Mouse (Mus musculus) thymus, postnatal 4 days (tissue): Measurements from ENCODE around the gene Il6ra.
"Not testable (repeated sequence)": the region's sequence is repeated elsewhere in the genome, so short reads cannot be mapped to it uniquely, and the experiment has no call there.

Experiments
- DNase-seq: peaks from one replicate; pipeline ENCODE4 v3.0.0; 2021

Gene Il6ra

GRCm38 (mm10) chr3:89872209-89872608 is 40.8 kb downstream of the Il6ra start:
- DNase-seq, result peak; percentile 80

DNA sequence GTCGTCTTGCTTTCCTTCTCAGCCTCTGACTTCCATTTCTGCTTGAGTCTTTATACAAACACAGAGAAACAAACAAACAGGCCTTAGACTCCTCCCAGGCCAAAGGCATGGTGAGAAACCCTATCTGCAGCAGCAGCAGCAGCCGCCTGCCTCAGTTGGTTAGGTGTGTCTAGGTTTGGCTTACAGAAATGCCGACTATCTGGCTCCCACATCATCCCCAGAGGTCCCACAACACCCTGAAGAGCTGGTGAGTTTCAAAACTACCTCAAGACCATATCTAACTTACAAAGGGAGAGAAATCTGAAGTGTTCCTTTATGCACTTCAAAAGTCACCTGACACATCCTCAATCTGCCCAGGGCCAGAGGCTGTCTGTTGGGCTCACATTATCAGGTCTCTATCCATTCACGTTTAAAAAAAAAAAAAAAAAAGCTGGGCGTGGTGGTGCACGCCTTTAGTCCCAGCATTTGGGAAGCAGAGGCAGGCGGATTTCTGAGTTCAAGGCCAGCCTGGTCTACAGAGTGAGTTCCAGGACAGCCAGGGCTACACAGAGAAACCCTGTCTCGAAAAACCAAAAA is 41.6 kb downstream of the Il6ra start:
- no peak for DNase-seq

- DNase-seq, result peak; percentile 67
These were observed 42.3 kb downstream of the Il6ra start for GRCm38 (mm10) chr3:89870472-89871271.

- DNase-seq, result peak; percentile 59
These were observed 43.4 kb downstream of the Il6ra start for GRCm38 (mm10) chr3:89869556-89869955.

DNA sequence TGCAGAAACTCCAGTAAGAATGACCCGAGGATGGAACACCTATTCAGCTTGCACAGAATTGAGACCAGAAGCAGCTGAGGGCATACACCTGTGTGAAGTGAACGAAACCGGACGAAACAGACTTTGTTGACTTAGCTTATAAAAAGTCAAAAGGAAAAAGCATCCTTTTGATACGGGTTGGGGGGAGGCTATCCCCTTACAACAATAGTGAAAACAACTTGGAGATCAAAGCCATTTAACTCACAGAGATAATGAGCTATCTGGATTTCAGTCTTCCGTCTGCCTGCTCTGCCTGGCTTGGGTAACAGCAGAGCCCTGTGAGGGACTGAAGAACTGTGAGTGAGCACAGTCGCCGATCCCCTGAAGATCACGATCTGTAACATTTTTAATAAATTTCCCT is 44.0 kb downstream of the Il6ra start:
- DNase-seq, result no peak

DNA sequence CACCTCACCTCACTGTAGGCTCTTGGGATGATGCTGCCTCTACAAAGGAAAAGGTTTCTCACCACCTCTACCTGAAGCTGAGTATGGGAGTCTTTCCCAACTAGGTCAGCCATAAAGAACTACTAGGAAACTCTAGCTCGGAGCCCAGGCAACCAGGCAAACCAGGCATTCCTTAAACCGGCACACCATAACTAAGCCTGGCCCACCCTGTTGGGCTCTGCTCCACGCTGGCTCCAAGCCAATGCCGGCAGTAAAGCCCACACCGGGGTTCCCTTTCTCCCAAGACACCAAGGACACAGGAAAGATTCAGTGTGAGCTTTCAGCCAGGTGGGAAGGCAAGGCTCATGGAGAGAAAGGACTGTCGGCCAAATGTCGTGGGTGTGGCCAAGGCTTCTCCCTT is 44.6 kb downstream of the Il6ra start:
- no peak for DNase-seq

DNA sequence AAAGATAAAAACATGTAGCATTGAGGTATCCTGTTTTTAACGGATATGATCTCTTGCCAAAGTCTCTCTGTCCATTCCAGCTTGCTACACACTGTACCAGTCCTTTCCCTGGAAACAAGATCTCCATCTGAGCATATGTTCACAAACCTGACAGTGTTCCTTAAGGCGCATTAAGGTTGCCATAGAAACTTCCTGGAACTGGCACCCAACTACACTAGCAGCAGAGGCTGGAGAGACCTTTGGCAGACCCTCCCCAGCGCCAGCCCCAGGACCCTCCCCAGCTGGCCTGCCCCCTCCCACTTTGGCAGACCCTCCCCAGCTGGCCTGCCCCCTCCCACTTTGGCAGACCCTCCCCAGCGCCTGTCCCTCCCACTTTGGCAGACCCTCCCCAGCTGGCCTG is 45.3 kb downstream of the Il6ra start:
- DNase-seq, result no peak

GRCm38 (mm10) chr3:89865764-89866163 is 47.2 kb downstream of the Il6ra start:
- DNase-seq, result no peak

GRCm38 (mm10) chr3:89865020-89865419 is 48.0 kb downstream of the Il6ra start:
- no peak for DNase-seq

GRCm38 (mm10) chr3:89863716-89864509 is 49.1 kb downstream of the Il6ra start:
- peak; percentile 55 for DNase-seq

GRCm38 (mm10) chr3:89863276-89863675 is 49.7 kb downstream of the Il6ra start:
- DNase-seq, result not testable (repeated sequence)

GRCm38 (mm10) chr3:89862182-89862761 is 50.7 kb downstream of the Il6ra start:
- no peak for DNase-seq

DNA sequence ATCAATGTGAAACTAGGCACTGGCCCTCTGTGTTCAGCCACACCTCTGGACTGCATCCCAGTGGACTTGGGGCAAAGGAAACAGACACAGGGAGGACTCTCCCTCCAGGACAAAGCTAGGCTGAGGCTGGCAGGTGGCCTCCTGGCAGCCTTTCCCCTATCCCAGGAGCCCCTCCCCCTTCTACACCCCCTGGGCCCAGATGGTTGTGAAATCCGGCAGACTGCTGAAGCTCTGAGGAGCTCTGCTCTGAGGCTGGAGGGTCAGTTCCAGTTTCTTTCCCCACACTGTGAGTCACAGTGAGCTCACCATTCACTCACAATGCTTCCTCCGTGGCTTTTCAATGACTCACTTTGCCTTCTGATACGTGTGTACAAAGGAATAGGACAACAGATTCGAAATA is 51.9 kb downstream of the Il6ra start:
- peak; percentile 34 for DNase-seq

GRCm38 (mm10) chr3:89860343-89860742 is 52.7 kb downstream of the Il6ra start:
- no peak for DNase-seq

DNA sequence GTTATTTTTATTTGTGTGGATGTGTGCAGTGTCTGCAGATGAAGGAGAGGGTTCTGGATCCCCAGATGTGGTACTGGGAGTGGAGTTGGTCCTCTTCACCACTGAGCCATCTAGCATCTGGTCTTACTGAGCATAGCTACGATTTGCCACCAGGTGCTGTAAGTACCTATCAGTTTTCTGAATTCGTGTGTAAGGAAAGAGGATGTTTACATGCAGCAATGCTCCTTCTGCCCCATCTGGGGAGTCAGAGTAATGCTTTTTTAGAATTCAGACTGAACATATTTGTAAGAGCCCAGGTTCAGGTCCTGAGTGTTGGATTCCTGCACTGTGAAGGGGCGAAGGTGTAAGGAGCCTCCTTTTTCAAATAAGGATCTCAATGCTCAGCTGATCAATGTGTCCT is 53.1 kb downstream of the Il6ra start:
- no peak for DNase-seq

GRCm38 (mm10) chr3:89858888-89859287 is 54.1 kb downstream of the Il6ra start:
- no peak for DNase-seq

DNA sequence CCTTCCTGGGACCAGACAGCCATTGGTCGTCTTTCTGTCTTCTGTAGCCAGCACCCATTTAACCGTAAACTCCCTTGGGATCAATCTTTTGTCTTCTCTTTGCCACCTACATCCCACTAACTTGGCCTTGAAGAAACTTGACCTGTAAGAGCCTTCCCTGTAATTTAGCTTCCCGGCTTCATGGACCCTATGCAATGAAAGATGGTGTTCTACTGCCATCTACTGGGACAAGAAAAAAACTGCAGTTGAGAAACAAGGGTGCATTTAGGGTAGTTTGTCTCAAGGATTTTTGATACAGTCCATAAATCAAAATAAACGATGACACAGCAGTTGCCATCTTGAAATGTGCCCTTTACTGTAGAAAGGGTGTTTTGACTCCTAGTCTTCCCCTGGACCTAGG is 54.9 kb downstream of the Il6ra start:
- no peak for DNase-seq

- peak; percentile 60 for DNase-seq
These were observed 55.6 kb downstream of the Il6ra start for GRCm38 (mm10) chr3:89857353-89857752.

DNA sequence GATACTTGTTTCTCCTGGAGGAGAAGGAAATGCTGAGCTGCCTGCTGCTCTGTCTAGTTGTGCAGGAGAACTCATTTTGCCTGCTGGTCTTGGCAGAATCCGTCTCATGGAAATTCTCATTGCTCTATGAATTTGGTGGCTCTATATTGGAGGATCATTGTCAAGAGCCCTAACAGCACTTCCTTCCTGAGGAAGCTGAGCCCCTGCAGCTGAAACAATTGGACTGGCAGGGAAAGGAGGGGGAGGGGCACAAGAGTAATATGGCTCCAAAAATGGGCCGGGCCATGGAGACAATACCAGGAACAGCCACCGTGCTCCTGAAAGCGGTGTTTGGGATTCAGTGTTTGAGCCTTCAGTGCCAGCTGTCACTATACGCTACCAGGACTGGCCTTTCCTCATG is 59.2 kb downstream of the Il6ra start:
- no peak for DNase-seq

DNA sequence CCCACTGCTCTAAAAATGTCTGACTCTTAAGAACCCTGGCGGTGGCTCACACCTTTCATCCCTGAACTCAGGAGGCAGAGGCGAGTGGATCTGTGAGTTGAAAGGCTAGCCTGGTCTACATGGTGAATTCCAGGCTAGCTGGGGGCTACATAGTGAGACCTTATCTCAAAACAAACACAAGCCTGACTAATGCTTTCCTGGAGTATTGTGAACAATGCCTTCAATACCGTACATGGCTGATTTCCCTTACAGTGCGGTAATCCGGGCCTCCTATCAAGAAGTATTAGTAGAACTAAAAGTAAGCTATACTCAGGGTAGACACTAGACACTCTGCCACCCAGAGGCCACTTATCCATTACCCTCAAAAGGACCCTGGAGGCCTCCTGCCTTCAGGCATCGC is 64.9 kb downstream of the Il6ra start:
- DNase-seq, result no peak

GRCm38 (mm10) chr3:89847596-89847995 is 65.4 kb downstream of the Il6ra start:
- DNase-seq, result no peak

DNA sequence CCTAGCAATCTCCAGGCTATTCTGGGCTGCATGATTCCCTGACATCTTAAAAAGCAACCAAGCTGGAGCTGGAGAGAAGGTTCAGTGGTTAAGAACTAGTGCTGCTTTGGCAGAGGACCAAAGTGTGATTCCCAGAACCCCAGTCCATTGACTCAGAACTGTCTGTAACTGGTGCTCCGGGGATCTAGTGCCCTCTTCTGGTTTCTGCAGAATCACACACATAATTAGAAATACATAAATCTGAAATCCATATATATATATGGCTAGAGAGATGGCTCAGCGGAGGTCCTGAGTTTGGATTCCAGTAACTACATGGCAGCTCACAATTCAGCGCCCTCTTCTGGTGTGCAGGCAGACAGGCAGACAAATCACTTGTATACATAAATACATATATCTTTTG is 65.9 kb downstream of the Il6ra start:
- no peak for DNase-seq

- no peak for DNase-seq
These were observed 67.2 kb downstream of the Il6ra start for GRCm38 (mm10) chr3:89845814-89846213.

DNA sequence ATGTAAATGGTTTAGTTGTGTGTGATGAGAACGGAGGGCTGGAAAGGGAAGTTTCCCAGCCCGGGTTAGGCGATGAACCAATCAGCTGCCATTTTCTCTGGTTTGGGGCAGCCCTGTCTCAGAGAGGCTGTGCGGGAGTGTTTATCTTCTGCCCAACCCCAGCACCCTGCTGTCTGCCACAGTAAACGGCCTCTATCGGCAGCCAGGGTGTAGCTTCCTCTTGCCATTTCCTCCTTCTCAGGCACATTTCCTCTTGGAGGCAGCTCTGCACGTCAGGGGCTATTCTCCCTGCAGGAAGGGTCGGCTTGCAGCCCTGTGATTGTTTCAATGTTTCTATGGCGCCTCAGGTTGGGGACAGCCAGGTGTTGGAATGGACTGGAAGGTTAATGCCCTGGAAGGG is 69.8 kb downstream of the Il6ra start:
- DNase-seq, result peak; percentile 46
